Mouse (Mus musculus): Measurements from ENCODE around the gene Tagln.

Tagln gene

GRCm38 (mm10) chr9:45945721-45946120 is 9.9 kb upstream of the Tagln start:
- no peak for DNase-seq (ENCODE audit: low spot score)

GRCm38 (mm10) chr9:45944506-45945400 is 8.9 kb upstream of the Tagln start:
- no peak for DNase-seq (ENCODE audit: low spot score)

- no peak for DNase-seq (ENCODE audit: low spot score)
These were observed 8.0 kb upstream of the Tagln start for GRCm38 (mm10) chr9:45943628-45944505.

GRCm38 (mm10) chr9:45942916-45943315 is 7.1 kb upstream of the Tagln start:
- DNase-seq (ENCODE audit: low spot score), result no peak

- DNase-seq (ENCODE audit: low spot score), result no peak
These were observed 6.6 kb upstream of the Tagln start for GRCm38 (mm10) chr9:45942464-45942863.

- no peak for DNase-seq (ENCODE audit: low spot score)
These were observed 5.6 kb upstream of the Tagln start for GRCm38 (mm10) chr9:45941329-45941888.

- DNase-seq (ENCODE audit: low spot score), result no peak
These were observed 3.9 kb upstream of the Tagln start for GRCm38 (mm10) chr9:45939794-45940193.

GRCm38 (mm10) chr9:45938952-45939637 is 3.2 kb upstream of the Tagln start:
- no peak for DNase-seq (ENCODE audit: low spot score)

GRCm38 (mm10) chr9:45938088-45938487 is 2.2 kb upstream of the Tagln start:
- no peak for DNase-seq (ENCODE audit: low spot score)

GRCm38 (mm10) chr9:45936883-45937282 is 1.0 kb upstream of the Tagln start:
- peak; percentile 68 for DNase-seq (ENCODE audit: low spot score)

GRCm38 (mm10) chr9:45932571-45933415 is 3.1 kb downstream of the Tagln start:
- DNase-seq (ENCODE audit: low spot score), result no peak

- DNase-seq (ENCODE audit: low spot score), result no peak
These were observed 3.9 kb downstream of the Tagln start for GRCm38 (mm10) chr9:45931958-45932357.

- no peak for DNase-seq (ENCODE audit: low spot score)
These were observed 6.6 kb downstream of the Tagln start for GRCm38 (mm10) chr9:45929285-45929684.

GRCm38 (mm10) chr9:45919895-45920294 is 16.0 kb downstream of the Tagln start:
- DNase-seq (ENCODE audit: low spot score), result peak; percentile 48

- peak; percentile 55 for DNase-seq (ENCODE audit: low spot score)
These were observed 18.6 kb downstream of the Tagln start for GRCm38 (mm10) chr9:45917041-45917934.

- DNase-seq (ENCODE audit: low spot score), result no peak
These were observed 20.2 kb downstream of the Tagln start for GRCm38 (mm10) chr9:45915659-45916058.

- peak; percentile 52 for DNase-seq (ENCODE audit: low spot score)
These were observed 24.2 kb downstream of the Tagln start for GRCm38 (mm10) chr9:45911673-45912072.

- DNase-seq (ENCODE audit: low spot score), result no peak
These were observed 24.9 kb downstream of the Tagln start for GRCm38 (mm10) chr9:45910995-45911394.

- no peak for DNase-seq (ENCODE audit: low spot score)
These were observed 28.8 kb downstream of the Tagln start for GRCm38 (mm10) chr9:45907078-45907428.
